Mouse (Mus musculus): Measurements from ENCODE around the gene Rere.

The Rere gene

DNA sequence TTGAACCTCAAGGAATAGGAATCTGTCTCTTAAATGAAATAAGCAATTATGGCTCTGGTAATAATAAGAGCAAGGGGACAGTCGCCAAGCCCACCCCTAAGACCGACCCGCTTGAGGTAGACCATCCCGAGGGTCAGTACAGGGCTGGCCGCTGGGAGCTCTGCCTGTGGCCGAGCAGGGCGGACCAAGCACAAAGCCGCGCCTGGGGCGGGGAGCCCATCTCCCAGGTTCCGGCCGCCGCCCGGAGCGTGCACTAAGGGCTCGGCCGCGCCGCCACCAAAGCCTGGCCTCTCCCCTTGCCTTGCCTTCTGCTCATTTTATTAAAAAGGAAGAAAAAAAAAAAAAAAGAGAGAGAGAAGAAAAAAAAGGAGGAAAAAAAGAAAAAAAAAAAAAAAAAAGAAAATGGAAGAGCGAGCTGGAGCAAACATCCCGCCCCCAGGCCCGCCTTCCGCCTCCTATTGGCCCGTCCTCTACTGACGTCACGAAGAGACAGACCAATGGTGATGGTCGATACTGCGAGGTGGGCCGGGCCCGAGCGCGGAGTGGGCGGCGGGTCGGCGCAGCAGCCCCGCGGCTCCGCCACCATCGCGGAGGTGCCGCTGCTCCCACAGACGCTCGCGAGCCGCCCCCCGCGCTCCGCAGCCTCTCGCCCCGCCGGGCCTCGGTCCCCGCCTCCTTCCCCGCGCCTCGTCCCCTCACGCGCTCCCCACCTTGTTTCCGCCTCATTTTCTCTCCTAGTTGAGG, at the start of gene Rere:
Gene Rere (plus strand): TSS at position 629 of the 744 bp plus-strand sequence.
- DNase-seq (ENCODE audit: inconsistent age in 2 of 2, low spot score in 1 of 2): peak; percentile 98 to 100

DNA sequence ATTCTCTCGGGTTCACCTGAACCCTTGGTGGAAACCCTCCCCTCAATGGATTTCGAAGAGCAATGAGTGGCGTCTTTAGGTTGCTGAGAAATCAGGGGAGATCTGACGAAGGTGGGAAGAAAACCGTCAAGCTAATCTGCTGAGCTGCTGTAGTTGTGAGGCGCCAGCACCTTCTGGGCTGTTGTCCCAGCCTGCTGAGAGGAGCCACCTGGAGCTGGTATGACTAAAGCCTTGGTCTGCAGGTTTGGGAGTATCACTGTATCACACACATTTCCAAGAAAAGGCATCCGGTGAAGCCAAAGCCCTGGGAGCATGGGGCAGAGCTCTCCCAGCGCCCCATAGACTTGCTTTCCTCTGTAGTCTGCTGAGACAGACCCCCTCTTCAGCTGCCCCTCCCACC, 49.6 kb upstream of the Rere start:
- DNase-seq (ENCODE audit: inconsistent age in 2 of 2, low spot score in 1 of 2): no peak

DNA sequence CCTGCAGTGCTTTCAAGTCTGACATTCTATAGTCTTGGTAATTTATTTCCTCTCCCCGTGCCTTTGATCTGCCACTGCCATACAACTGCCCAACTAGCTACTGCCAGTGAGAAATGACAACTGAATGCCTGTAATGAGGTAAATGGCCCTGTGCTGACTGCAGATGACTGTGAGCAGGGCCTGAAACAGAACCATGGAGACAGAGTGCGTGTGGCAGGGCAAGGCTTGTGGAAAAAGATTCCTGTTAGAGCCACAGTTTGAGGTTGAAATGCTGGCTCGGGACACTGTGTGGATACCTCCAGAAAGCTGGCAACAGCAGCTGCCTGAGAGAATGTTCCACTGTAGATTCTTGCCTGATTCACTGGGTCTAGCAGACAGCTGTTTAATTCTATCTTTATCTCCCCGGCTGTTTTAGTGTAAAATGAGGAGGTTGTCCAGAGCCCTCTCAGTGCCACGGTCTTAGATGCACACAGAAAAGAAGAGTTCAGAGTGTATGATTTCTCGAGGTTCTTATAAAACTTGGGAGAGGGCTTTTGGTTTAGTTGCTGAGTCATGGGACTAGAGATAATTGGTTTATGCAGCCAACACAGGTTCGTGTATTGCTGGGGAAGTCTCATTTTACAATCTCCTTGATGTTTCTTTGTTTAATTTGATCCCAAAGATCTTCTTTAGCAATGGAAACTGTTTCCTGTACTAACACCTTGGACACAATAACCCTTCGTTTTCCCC, 46.7 kb upstream of the Rere start:
- peak in 1 of 2 experiments; percentile 65 for DNase-seq (ENCODE audit: inconsistent age in 2 of 2, low spot score in 1 of 2)

DNA sequence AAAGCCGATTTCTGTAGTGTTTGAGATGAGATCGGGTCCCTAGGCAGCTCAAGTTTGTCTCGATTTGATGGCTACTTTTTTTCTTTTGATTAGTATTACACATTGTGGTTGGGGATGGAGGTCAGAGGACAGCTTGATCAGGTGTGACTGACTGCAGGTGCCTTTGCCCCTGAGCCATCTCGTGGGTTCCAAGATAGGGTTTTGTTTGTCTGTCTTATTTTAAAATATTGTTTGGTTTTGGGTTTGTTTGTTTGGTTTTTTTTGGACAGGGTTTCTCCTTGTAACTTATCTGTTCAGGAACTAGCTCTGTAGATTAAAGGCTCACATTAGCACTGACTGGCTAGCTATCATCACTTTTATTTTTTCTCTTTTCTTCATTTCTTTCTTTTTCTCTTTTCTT, 45.9 kb upstream of the Rere start:
- no peak for DNase-seq (ENCODE audit: inconsistent age in 2 of 2, low spot score in 1 of 2)

DNA sequence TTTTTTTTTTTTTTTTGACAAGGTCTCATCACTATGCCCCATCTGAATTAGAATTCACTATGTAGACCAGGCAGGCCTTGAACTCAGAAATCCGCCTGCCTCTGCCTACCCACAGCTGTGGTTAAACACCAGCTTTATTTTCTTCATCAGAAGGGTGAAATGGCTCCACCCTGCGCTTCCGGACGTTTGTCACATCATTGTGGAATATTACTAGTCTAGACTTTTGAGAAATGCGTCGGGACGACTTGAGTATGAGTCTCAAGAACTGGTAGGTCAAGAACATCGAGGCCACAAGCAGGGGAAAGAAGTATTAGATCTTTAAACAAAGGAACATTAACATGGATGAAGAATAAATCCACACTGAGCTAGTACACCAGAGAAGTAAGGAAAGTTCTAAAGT, 45.4 kb upstream of the Rere start:
- DNase-seq (ENCODE audit: inconsistent age in 2 of 2, low spot score in 1 of 2): no peak

DNA sequence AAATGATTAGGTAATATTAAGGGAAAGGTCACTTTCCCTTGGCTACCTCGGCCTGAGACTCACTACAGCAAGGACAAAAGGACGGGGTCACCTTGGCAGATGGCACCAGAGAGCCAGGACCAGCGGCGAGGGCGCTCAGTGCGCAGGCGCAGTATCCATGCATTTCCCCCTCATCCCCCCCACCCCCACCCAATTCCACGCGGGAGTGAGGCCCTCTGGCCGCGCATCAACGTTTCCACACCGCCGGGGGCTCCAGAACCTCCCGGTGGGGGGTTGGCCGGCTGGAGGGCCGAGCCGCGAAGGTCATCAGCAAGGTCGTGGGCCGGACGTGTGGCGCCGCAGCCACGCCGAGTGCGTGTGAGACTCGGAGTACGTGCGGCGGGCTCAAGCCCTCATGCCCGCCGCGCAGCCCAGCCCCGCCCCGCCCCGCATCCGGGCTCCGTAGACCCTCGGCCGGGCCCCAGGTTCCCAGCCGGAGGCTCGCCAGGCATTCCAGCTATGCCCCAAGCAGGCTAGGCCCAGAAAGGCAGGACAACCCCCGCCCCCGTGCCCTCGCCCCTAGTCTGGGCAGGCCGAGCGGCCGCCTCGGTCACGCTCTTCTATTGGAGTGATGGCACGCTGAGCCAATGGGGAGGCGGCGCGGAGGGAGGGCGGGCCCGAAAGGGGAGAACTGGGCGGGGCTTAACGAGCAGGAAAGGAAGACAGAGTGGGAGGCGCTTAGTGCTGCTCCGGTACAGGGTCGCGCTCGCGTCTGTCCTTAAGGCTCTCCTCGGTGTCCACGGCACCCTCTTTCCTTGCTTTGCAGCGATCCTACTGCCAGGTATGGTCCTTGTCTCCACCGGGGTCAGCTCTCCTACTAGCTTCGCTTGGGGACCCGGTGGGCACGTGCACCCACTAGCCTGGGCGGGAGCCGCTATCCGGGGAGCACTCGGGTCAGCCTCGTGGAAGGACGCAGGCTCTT, 44.6 kb upstream of the Rere start, which contains the start of gene Eno1:
Gene Eno1 (plus strand): TSS at position 201 of the 961 bp plus-strand sequence.
- DNase-seq (ENCODE audit: inconsistent age in 2 of 2, low spot score in 1 of 2): peak; percentile 95 to 99

DNA sequence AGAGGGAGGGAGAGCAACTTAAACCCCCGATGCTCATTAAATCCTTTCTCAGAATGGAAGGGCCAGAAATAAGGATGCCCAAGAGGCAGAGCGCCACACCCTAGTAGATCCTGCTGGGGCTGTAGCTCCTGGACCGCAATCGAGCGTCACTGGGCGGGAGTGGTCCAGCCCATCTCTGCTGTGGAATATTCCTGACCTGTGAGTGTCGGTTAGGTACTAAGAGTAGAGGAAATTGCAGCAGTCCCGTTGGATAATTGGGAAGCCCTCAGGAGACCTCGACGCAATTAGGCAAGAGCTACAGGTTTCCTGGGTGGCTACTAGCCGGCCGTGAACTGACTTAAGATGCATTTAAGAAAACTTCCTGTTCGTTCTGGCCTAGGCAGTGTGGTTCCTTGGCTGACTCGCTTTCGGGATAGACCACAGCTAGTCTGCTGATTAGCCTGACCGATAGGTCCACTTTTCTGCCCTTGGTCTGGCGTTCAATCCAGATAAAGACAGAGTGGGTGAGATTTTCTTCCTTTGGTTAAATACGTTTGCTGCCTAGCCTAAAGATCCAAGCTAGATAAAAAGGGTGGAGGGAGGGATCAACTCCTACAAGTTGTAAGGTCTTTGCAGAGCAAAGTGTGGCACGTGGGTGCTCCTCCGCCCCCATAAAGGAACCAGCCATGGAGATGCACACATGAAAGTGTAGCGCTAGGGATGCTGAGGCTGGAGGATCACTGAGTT, 43.6 kb upstream of the Rere start:
- peak; percentile 57 to 74 for DNase-seq (ENCODE audit: inconsistent age in 2 of 2, low spot score in 1 of 2)

DNA sequence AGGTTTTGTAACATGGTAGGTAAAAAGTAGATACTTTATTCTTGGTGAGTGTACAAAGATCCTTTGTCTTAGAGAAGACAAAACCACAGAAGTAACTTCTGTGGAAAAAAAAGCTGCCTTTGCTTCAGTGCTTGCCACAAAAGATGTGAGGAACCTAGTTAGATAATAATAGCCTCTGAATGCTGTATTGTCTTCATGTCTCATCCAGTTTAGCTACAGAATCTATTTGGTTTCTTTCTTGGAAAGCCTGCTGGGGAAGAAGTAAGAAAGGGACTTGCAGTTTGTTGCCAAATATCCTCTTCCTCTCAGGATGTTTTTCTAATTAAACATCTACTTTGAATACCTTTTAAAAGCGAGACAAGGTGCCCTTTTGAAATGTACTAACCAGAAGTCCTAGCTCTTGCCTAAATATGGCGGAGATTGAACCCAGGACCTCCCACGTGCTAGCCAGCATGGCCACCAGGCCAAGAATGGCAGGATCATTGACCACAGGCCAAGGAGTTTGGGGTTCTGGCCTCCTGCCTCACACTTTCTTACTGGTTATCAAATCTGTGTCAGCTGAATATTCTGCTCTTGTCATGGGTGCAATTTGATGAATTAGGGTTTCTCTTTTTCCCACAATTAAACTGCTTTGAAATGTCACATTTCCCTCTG, 42.9 kb upstream of the Rere start:
- no peak for DNase-seq (ENCODE audit: inconsistent age in 2 of 2, low spot score in 1 of 2)

DNA sequence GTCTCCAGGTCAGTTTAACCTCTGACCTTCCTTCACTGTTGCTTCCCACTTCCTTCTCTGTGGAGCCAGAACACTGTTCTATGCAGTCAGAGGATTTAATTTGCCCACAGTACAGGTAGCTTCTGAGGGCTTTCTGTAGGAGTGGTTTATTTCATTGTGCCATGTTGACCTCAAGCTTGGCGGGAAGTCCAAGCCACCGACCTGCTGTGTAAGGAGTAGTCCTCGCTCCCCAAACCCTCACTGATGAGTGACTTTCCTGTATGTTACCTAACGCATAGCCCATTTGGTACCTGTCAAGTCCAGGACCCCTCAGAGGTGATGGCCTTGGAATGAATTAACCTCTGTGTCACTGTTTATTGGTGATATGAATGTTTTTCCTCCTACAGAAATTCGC, 42.4 kb upstream of the Rere start:
- DNase-seq (ENCODE audit: inconsistent age in 2 of 2, low spot score in 1 of 2): peak in 1 of 2 experiments; percentile 69

DNA sequence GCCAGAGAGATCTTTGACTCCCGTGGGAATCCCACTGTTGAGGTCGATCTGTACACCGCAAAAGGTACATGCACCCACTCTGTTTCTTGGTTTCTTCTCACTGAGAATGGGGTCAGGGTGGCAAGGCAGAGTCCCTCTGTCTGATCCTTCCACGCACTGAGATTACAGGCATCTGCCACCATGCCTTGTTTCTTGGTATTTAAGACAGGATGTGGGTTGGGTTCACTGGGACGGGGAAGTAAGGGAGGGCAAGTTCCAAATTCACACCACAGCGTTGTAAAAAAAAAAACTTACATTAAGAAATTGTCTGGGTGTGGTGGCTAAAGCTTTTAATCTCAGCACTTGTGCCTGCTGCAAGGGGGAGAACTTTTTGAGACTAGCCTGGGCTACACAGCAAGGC, 41.9 kb upstream of the Rere start:
- no peak for DNase-seq (ENCODE audit: inconsistent age in 2 of 2, low spot score in 1 of 2)

DNA sequence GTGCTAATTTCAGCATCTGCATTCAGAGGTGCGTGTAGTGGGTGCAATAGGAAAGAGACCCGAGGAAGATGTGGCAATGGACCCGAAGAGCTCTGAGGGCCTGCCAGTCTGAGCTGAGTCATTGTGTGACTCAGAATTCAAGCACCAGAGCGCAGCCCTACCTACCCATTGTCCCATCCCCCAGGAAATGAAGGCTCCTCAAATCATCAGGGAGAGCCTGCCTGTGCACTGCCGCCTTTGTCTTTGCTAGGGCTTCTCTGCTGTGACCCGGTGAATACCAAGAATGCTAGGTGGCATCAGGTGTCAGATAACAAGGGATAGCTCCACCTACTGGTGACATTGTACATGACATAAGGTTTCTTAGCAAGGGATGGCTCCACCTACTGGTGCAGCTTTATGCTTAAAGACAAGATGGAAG, 41.5 kb upstream of the Rere start:
- peak; percentile 78 to 95 for DNase-seq (ENCODE audit: inconsistent age in 2 of 2, low spot score in 1 of 2)

DNA sequence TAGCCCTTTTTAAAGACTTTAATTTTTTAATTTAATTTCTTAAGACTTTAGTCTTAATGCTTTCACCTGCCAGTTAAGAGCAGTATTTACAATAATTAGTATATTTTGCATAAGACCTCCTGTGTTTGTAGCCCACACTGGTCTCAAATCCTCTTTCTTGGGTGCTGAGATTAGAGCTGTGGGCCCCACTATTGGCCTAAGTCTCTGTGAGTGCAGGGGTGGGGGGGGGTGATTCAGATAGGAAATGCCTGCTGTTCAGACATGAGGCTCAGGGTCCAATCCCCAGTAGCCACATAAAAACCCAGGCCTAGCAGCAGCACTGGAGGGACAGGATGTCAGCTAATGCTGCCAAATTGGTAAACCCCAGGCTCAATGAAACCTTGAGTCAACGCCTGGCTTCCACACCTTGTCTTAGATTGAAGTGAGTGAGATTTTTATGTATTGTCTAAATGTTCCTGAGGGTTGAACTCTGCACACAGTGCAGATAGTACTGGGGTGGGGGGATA, 41.0 kb upstream of the Rere start:
- DNase-seq (ENCODE audit: inconsistent age in 2 of 2, low spot score in 1 of 2): peak in 1 of 2 experiments; percentile 39

DNA sequence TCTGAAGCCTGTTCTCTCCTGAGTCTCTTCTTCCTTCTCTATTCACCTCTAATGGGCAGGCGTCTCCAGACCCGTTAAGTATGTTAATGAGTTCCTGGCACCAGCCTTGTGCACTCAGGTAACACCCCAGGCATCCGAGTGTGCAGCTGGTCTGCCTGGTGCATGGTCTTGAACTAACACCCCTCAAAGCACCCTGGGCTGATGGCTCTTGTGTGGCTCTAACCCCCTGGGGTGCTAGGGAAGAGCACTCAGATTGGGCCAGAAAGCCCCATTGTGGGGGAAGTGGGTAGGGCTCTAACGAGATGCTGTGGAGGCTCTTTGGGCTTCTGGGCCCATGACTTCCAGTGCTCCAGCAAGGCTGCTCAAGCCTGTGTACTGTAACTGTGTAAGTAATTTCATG, 39.7 kb upstream of the Rere start:
- no peak for DNase-seq (ENCODE audit: inconsistent age in 2 of 2, low spot score in 1 of 2)

DNA sequence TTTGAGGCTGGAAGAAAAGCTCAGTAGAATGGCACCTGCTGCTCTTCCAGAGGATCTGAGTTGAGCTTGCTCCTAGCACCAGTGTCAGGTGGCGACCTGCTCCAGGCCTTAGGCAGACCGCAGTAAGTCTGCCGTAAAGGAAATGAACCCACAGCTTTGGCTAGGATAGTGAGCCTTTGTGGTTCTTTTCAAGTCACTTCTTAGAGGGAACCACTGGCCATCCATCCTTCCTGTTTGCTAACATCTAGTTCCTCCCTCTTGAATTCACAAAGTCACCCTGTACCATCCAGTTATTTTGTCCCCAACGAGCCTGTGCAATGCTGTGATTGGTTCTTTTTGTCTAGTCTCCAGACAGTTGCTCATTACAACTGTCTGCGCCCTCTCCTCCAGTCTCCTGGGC, 38.7 kb upstream of the Rere start:
- no peak for DNase-seq (ENCODE audit: inconsistent age in 2 of 2, low spot score in 1 of 2)

DNA sequence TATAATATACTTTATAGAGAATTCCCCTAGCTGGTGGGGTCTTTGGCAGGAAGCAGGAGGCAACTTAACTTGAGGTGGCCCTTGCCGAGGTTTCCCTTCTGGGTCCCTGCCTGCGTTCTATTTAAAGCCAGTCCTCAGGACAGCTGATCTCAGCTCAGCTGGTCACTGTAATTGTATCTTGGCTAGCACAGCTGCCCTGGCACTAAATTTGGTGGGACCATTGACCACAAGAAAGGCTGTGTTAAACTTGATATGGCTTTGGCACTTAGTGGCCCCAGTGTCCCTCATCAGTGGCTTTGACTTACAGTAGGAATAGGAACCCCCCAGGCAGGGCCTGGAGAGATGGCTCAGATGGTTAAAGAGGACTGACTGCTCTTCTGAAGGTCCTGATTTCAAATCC, 35.6 kb upstream of the Rere start:
- DNase-seq (ENCODE audit: inconsistent age in 2 of 2, low spot score in 1 of 2): no peak

DNA sequence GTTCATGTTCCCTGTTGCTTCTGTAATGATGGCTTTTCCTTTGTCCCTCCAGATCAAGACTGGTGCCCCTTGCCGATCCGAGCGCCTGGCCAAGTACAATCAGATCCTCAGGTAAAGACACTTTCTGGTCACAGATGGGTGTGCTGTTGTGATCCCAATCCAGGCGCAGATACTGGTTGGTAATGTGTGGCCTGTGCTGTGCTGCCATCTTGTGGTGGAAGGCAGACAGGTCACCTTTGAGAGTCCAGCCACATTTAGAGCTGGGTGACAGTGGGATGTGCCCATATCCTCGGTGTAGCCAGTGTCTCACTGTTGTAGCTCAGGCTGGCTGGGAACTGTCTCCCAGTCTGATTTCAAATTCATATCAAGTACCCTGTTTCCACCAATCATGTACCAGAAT, 33.4 kb upstream of the Rere start:
- DNase-seq (ENCODE audit: inconsistent age in 2 of 2, low spot score in 1 of 2): peak; percentile 70 to 88

DNA sequence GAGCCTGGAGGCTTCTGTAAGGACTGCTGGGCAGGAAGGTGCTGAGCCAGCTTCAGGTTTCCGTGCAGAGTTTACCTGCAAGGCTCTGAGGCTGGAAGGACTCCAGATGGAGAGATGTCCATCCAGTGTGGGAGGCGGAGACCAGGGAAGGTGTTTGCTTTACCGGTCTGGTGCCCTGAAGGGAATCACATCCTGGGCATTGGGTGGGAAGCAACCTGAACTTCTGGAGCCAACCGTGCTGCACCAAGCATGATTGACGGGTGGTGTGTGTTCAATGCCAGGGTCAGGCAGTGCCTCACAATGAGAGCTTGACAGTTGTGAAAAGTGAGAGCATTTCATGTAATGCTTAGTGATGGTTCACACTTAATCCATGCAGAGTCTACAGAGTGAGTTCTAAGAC, 32.5 kb upstream of the Rere start:
- no peak for DNase-seq (ENCODE audit: inconsistent age in 2 of 2, low spot score in 1 of 2)

DNA sequence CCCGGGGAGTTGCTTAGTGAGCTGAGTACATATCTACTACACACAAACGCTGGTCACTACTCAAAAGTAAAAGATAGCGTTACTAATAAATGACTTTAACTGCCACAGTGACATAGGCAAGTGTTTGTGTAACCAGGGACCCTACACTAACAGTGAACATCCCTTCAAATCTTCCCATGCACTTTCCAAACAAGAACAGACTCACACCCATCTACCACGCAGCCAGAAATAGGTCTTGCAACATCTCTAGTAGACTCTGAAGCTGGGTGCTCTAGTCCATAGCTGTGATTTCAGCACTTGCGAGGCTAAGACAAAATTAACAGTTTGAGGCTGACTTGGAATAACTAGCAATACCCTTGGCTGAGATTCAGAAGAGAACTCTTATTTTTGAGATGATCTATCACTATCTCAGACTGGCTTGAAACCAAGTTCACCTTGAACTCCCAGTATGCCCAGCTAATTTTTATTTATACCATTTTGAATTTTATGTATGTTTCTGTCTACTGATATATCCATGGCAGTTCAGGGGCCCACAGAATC, 31.6 kb upstream of the Rere start:
- no peak for DNase-seq (ENCODE audit: inconsistent age in 2 of 2, low spot score in 1 of 2)

DNA sequence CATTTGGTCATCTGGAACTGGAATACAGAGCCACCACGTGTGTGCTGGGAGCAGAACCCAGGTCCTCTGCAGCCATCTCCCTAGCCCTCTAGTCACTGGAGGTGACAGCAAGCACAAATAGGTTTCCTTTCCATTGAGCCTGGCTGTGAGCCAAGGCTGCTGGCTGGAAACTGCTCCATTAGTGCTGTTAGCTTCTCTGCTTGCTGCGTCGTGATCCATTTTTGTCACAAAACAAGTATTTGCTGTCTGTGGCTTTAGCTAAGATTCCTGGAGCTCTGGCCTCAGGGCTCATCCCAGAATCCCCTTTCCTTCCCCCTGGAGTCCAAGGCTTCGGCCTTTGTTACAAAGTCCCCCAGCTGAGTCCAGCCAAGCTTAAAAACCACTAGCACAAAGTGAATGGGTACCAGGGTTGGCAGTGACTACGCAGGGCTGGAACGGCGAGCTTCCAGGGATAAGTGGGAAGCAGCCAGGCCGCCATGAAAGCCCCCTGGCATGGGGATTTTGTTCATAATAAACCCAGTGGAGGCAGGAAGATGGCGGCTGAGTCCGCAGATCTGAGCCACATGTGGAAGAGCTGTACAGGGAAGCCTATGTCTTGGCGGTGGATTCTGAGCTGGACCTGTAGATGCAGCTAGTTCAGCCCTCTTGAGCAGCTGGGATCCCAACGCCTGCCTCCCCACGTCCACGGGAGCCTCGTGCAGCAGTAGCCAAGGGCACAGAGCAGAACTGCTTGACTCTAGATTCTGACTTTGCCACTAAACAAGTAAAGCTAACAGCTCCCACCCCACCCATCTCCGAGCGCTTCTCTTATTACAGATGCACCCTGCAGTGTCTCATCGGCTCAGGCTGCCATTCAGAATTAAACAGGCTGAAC, 30.7 kb upstream of the Rere start:
- DNase-seq (ENCODE audit: inconsistent age in 2 of 2, low spot score in 1 of 2): peak in 1 of 2 experiments; percentile 60

Measured in adrenal gland, adult (tissue).